In the genomic region with DNA sequence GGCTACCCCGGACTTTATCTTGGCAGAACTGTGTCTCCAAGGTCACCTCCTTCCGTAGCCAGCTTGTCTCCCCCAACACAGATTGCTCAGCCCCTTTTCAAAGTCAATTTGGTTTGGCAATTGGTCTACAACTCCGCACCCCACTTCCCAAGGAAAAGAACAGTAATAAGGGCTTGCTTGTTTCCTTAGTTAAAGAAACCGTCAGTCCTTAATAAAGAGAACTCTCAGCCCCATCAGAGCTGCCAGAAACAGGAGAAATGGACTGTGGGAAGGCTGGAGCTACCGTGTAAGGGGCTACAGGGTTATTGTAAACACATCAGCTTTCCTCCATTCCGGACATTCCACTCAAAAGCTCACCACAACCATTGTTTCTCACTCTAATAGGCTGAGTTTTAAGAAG, we compare ENCODE assay signal across 19 mouse cellular contexts. TPM values are rescaled to one million over a fixed set of nuclear protein-coding genes. Genes with fewer than 3 reads are reported as not detected.
A peak's percentile ranks its signal among the peaks of the same experiment; 100 is the strongest.
DNase-seq lines count a peak whose midpoint lies in the region; ATAC-seq and TF ChIP-seq lines count a peak whose summit lies in the region.
"Had no signal": no experiment of that assay in that cellular context is flagged by ENCODE, and none has a peak within 500 bp of the region (broad histone marks: within the 10 kb centered on the region; RNA-seq: fewer than 3 reads in every experiment).

No protein-coding gene starts in this region.

- peaks cover 50% of the 10 kb centered on the region for H3K4me1 ChIP-seq in E14TG2a.4 (replicated peaks; ENCODE audit: low read depth, low read length)
- H3K4me1 ChIP-seq in forebrain, embryonic 12.5 days: peaks cover 34% of the 10 kb centered on the region

- WGBS in forebrain, embryonic 12.5 days: 25% methylated on average over 6 of the region's 6 CpGs

- intact Hi-C loops in left cerebral cortex, adult 2 months (cut with DNase I): no loop called here

- ATAC-seq in forebrain, embryonic 12.5 days (ENCODE audit: low FRiP score): no peak
- ATAC-seq: intestine, embryonic 16.5 days had no signal

- H3K4me2 ChIP-seq in forebrain, embryonic 12.5 days: peak overlapping the region; percentile 75; the same call in 1 of the 2 replicates
- H3K4me2 ChIP-seq: midbrain, embryonic 12.5 days had no signal

- peak overlapping the region; percentile 97 for H3K27ac ChIP-seq in left cerebral cortex, adult 2 months
- peak overlapping the region; percentile 76 for H3K27ac ChIP-seq in forebrain, embryonic 12.5 days
- H3K27ac ChIP-seq: heart, adult 2 months; liver, embryonic 14.5 days; midbrain, embryonic 12.5 days had no signal

- peak overlapping the region; percentile 81 for H3K4me3 ChIP-seq in left cerebral cortex, adult 2 months
- peak overlapping the region; percentile 32; the same call in 1 of the 2 replicates for H3K4me3 ChIP-seq in E14TG2a.4 (replicated peaks; ENCODE audit: low read length)
- no peak overlapping the region for H3K4me3 ChIP-seq in forebrain, embryonic 12.5 days (replicated peaks)
- H3K4me3 ChIP-seq: heart, adult 2 months; midbrain, embryonic 12.5 days had no signal

- TF ChIP-seq CTCF in left cerebral cortex, adult 2 months (IDR thresholded peaks at IDR 0.05): no peak
- TF ChIP-seq CTCF in E14TG2a.4 (conservative IDR thresholded peaks at IDR 0.05; ENCODE audit: low read length): no peak

- no peaks in the 10 kb centered on the region for H3K36me3 ChIP-seq in E14TG2a.4 (ENCODE audit: insufficient read depth, low read length)
- H3K36me3 ChIP-seq in forebrain, embryonic 12.5 days (replicated peaks): no peaks in the 10 kb centered on the region
- H3K36me3 ChIP-seq: midbrain, embryonic 12.5 days had no signal

- H3K9me3 ChIP-seq in E14TG2a.4 (ENCODE audit: low read length): no peaks in the 10 kb centered on the region
- no peaks in the 10 kb centered on the region for H3K9me3 ChIP-seq in forebrain, embryonic 12.5 days
- H3K9me3 ChIP-seq: midbrain, embryonic 12.5 days had no signal

- peaks cover 37% of the 10 kb centered on the region for H3K27me3 ChIP-seq in E14TG2a.4 (ENCODE audit: insufficient read depth, low read length)
- peaks cover 16% of the 10 kb centered on the region; the same call in 1 of the 2 replicates for H3K27me3 ChIP-seq in forebrain, embryonic 12.5 days

- peak; percentile 37 to 44 for DNase-seq in frontal cortex, adult 2 months (ENCODE audit: extremely low spot score in 1 of 2, low spot score in 1 of 2)
- no peak for DNase-seq in frontal cortex, postnatal 14 days (ENCODE audit: low spot score in 2 of 2)
- DNase-seq in left cerebral cortex, adult 2 months (ENCODE audit: extremely low spot score in 1 of 2, low spot score in 2 of 2): peak in 1 of 2 experiments; percentile 27
- no peak for DNase-seq in left cerebral cortex, adult 11 months (ENCODE audit: low spot score)
- DNase-seq in ovary, postnatal 14 days (ENCODE audit: low spot score): no peak
- DNase-seq in thymus, postnatal 10 days (ENCODE audit: low spot score in 2 of 2): no peak
- DNase-seq: adrenal gland, adult 8-10 months; heart, adult 2 months; heart, postnatal 10 days; kidney, postnatal 4 days; thymus, adult 2 months had no signal

- H3K9ac ChIP-seq in forebrain, embryonic 12.5 days: no peak overlapping the region; the same call in 1 of the 2 replicates
- H3K9ac ChIP-seq: liver, embryonic 14.5 days; midbrain, embryonic 12.5 days had no signal

RNA-seq across cellular contexts. Expression of gene Mt3, which starts 2.1 kb away (rescaled TPM):
- polyA plus RNA-seq in frontal cortex, adult 2 months (2012; rRNA removed): 1,770 and 2,382 TPM in 2 replicates
- 100 to 1,000 TPM; 848 to 875 TPM for total RNA-seq in left cerebral cortex, adult 2 months (2021)
- 82.2 and 103 TPM in 2 replicates for polyA plus RNA-seq in forebrain, embryonic 12.5 days (2016; fragmentation: Nextera tagmentation; extraction: Ambion mirVana)
- total RNA-seq: common myeloid progenitor, adult 5-6 weeks had no signal

RNA-seq across cellular contexts. Expression of gene Mt4, which starts 17.5 kb away (rescaled TPM):
- polyA plus RNA-seq in frontal cortex, adult 2 months (2012; rRNA removed): not detected in 2 replicates
- not detected for total RNA-seq in left cerebral cortex, adult 2 months (2021)
- not detected in 2 replicates for polyA plus RNA-seq in forebrain, embryonic 12.5 days (2016; fragmentation: Nextera tagmentation; extraction: Ambion mirVana)
- total RNA-seq: adrenal gland, adult 8-10 months; common myeloid progenitor, adult 5-6 weeks; heart, adult 2 months; heart, postnatal 10 days; left cerebral cortex, postnatal 25 days had no signal
- polyA plus RNA-seq: heart, adult 2 months; midbrain, embryonic 12.5 days; neural tube, embryonic 14.5 days had no signal

RNA-seq across cellular contexts. Expression of gene Mt2, which starts 17.9 kb away (rescaled TPM):
- 352 and 451 TPM in 2 replicates for polyA plus RNA-seq in frontal cortex, adult 2 months (2012; rRNA removed)
- 100 to 1,000 TPM; 384 to 423 TPM for total RNA-seq in left cerebral cortex, adult 2 months (2021)
- polyA plus RNA-seq in forebrain, embryonic 12.5 days (2016; fragmentation: Nextera tagmentation; extraction: Ambion mirVana): 34.1 and 35.0 TPM in 2 replicates

RNA-seq across cellular contexts. Expression of gene Mt1, which starts 24.3 kb away (rescaled TPM):
- 874 and 1,481 TPM in 2 replicates for polyA plus RNA-seq in frontal cortex, adult 2 months (2012; rRNA removed)
- total RNA-seq in left cerebral cortex, adult 2 months (2021): 100 to 1,000 TPM; 490 to 507 TPM
- 64.4 and 76.2 TPM in 2 replicates for polyA plus RNA-seq in forebrain, embryonic 12.5 days (2016; fragmentation: Nextera tagmentation; extraction: Ambion mirVana)

RNA-seq across cellular contexts. Expression of gene Bbs2, which starts 55.8 kb away (rescaled TPM):
- polyA plus RNA-seq in frontal cortex, adult 2 months (2012; rRNA removed): 75.0 and 93.6 TPM in 2 replicates
- 10 to 100 TPM; 30.7 to 35.9 TPM for total RNA-seq in left cerebral cortex, adult 2 months (2021)
- 18.1 and 23.4 TPM in 2 replicates for polyA plus RNA-seq in forebrain, embryonic 12.5 days (2016; fragmentation: Nextera tagmentation; extraction: Ambion mirVana)

Comparison
In these comparisons a context has a peak if more than half of its experiments do, and no peak if none do; other contexts are left out.
1. DNase-seq: peak in frontal cortex, adult 2 months (2 of 2); none in frontal cortex, postnatal 14 days (0 of 2), left cerebral cortex, adult 11 months (single experiment), ovary, postnatal 14 days (single experiment) and thymus, postnatal 10 days (0 of 2).
2. RNA of gene Mt3, which starts 2.1 kb away (polyA plus RNA-seq): 1,770 to 2,382 TPM in frontal cortex, adult 2 months; 82.2 to 103 TPM in forebrain, embryonic 12.5 days; every median in the first group is over 10 times any median in the second.